Comparison of ENCODE assay signal across 18 mouse cellular contexts in genomic region chr16:7275901-7276300, GRCm38 (mm10).
A peak's percentile ranks its signal among the peaks of the same experiment; 100 is the strongest.
DNase-seq lines count a peak whose midpoint lies in the region; ATAC-seq and TF ChIP-seq lines count a peak whose summit lies in the region.
"Had no signal": no experiment of that assay in that cellular context is flagged by ENCODE, and none has a peak within 500 bp of the region (broad histone marks: within the 10 kb centered on the region; RNA-seq: fewer than 3 reads in every experiment).

No protein-coding gene starts in this region.

- H3K4me2 ChIP-seq in forebrain, postnatal 0 days (ENCODE audit: low read depth) = no peak overlapping the region
- no peak overlapping the region for H3K4me2 ChIP-seq in forebrain, embryonic 16.5 days (ENCODE audit: low read length)
- H3K4me2 ChIP-seq in liver, embryonic 12.5 days = no peak overlapping the region
- H3K4me2 ChIP-seq: embryonic facial prominence, embryonic 13.5 days; forebrain, embryonic 12.5 days; heart, embryonic 15.5 days; hindbrain, embryonic 13.5 days; limb, embryonic 12.5 days had no signal

- ATAC-seq in forebrain, postnatal 0 days = no peak
- ATAC-seq in forebrain, embryonic 16.5 days = no peak
- ATAC-seq in liver, embryonic 12.5 days = no peak

- H3K4me1 ChIP-seq in forebrain, postnatal 0 days (ENCODE audit: insufficient read depth) = no peaks in the 10 kb centered on the region
- H3K4me1 ChIP-seq in forebrain, embryonic 16.5 days (replicated peaks; ENCODE audit: control insufficient read depth, insufficient read depth, low read length) = no peaks in the 10 kb centered on the region
- H3K4me1 ChIP-seq in liver, adult 2 months (ENCODE audit: control insufficient read depth, insufficient read depth, low read length) = no peaks in the 10 kb centered on the region
- no peaks in the 10 kb centered on the region for H3K4me1 ChIP-seq in liver, embryonic 12.5 days
- H3K4me1 ChIP-seq: embryonic facial prominence, embryonic 13.5 days; forebrain, embryonic 12.5 days had no signal

- no peak overlapping the region for H3K4me3 ChIP-seq in forebrain, postnatal 0 days (ENCODE audit: low read depth, low read length)
- H3K4me3 ChIP-seq in forebrain, embryonic 16.5 days (replicated peaks; ENCODE audit: low read length) = no peak overlapping the region
- no peak overlapping the region for H3K4me3 ChIP-seq in liver, adult 2 months (ENCODE audit: insufficient read depth, low read depth, low read length)
- no peak overlapping the region for H3K4me3 ChIP-seq in liver, embryonic 12.5 days
- H3K4me3 ChIP-seq: embryonic facial prominence, embryonic 13.5 days; forebrain, embryonic 12.5 days; heart, embryonic 15.5 days; hindbrain, embryonic 13.5 days; limb, embryonic 12.5 days had no signal

- H3K27ac ChIP-seq in forebrain, postnatal 0 days (ENCODE audit: low read depth, low read length) = no peak overlapping the region
- no peak overlapping the region for H3K27ac ChIP-seq in forebrain, embryonic 16.5 days (ENCODE audit: low read length)
- no peak overlapping the region for H3K27ac ChIP-seq in liver, adult 2 months (replicated peaks; ENCODE audit: insufficient read depth, low read depth, low read length)
- H3K27ac ChIP-seq in liver, embryonic 12.5 days = no peak overlapping the region
- H3K27ac ChIP-seq: embryonic facial prominence, embryonic 13.5 days; forebrain, embryonic 12.5 days; heart, embryonic 15.5 days; hindbrain, embryonic 13.5 days; limb, embryonic 12.5 days had no signal

- peak; percentile 45 for TF ChIP-seq CTCF in forebrain, postnatal 0 days (IDR thresholded peaks at IDR 0.05; ENCODE audit: low read depth)
- TF ChIP-seq CTCF in liver, adult 2 months (IDR thresholded peaks at IDR 0.05; ENCODE audit: low read depth, low read length) = no peak
- TF ChIP-seq CTCF in brain, embryonic 14.5 days (IDR thresholded peaks at IDR 0.05; ENCODE audit: borderline replicate concordance, extremely low read depth, insufficient read depth, insufficient read length) = peak; percentile 12; the same call in 1 of the 2 replicates

- H3K9me3 ChIP-seq in forebrain, postnatal 0 days (ENCODE audit: low read length) = no peaks in the 10 kb centered on the region
- H3K9me3 ChIP-seq in forebrain, embryonic 16.5 days (ENCODE audit: control insufficient read depth, low read length) = no peaks in the 10 kb centered on the region
- no peaks in the 10 kb centered on the region for H3K9me3 ChIP-seq in liver, embryonic 12.5 days (replicated peaks)
- H3K9me3 ChIP-seq: forebrain, embryonic 12.5 days; heart, embryonic 15.5 days; hindbrain, embryonic 13.5 days; limb, embryonic 12.5 days had no signal

- WGBS in forebrain, postnatal 0 days = 51% methylated on average over 1 of the region's 1 CpGs
- 53% methylated on average over 1 of the region's 1 CpGs for WGBS in forebrain, embryonic 16.5 days
- 30% methylated on average over 1 of the region's 1 CpGs for WGBS in liver, adult 2 months
- 12% methylated on average over 1 of the region's 1 CpGs for WGBS in liver, embryonic 12.5 days (ENCODE audit: insufficient replicate concordance)

- TF ChIP-seq POLR2A in liver, adult 2 months (IDR thresholded peaks at IDR 0.05; ENCODE audit: extremely low read depth, insufficient read depth, low read length) = no peak
- TF ChIP-seq POLR2A in brain, embryonic 14.5 days (IDR thresholded peaks at IDR 0.05; ENCODE audit: borderline replicate concordance, extremely low read depth, insufficient read depth, insufficient read length, poor library complexity, severe bottlenecking) = no peak

- no peaks in the 10 kb centered on the region for H3K27me3 ChIP-seq in forebrain, postnatal 0 days (ENCODE audit: insufficient read depth, low read length)
- no peaks in the 10 kb centered on the region for H3K27me3 ChIP-seq in forebrain, embryonic 16.5 days (replicated peaks; ENCODE audit: control insufficient read depth, insufficient read depth, low read length)
- no peaks in the 10 kb centered on the region for H3K27me3 ChIP-seq in liver, adult 2 months (ENCODE audit: control insufficient read depth, insufficient read depth, low read length)
- no peaks in the 10 kb centered on the region for H3K27me3 ChIP-seq in liver, embryonic 12.5 days (replicated peaks)
- H3K27me3 ChIP-seq: embryonic facial prominence, embryonic 13.5 days; forebrain, embryonic 12.5 days; heart, embryonic 15.5 days; hindbrain, embryonic 13.5 days; limb, embryonic 12.5 days had no signal

- H3K79me2 ChIP-seq in liver, adult 2 months (ENCODE audit: control insufficient read depth, insufficient read depth, low read length) = no peaks in the 10 kb centered on the region

- H3K36me3 ChIP-seq in forebrain, postnatal 0 days (ENCODE audit: insufficient read depth) = no peaks in the 10 kb centered on the region
- no peaks in the 10 kb centered on the region for H3K36me3 ChIP-seq in forebrain, embryonic 16.5 days (ENCODE audit: control insufficient read depth, insufficient read depth)
- H3K36me3 ChIP-seq in liver, adult 2 months (ENCODE audit: control insufficient read depth, insufficient read depth, low read length) = no peaks in the 10 kb centered on the region
- no peaks in the 10 kb centered on the region for H3K36me3 ChIP-seq in liver, embryonic 12.5 days
- H3K36me3 ChIP-seq: embryonic facial prominence, embryonic 13.5 days; forebrain, embryonic 12.5 days; heart, embryonic 15.5 days; hindbrain, embryonic 13.5 days; limb, embryonic 12.5 days had no signal

- no peak for DNase-seq in forebrain, postnatal 0 days
- peak; percentile 24 for DNase-seq in liver, adult 2 months (ENCODE audit: extremely low read depth, low read depth, low spot score)
- peak; percentile 49 for DNase-seq in ES-CJ7 (ENCODE audit: low read depth, low spot score)
- no peak for DNase-seq in brain, embryonic 14.5 days (ENCODE audit: low read depth)
- no peak for DNase-seq in spleen, adult 12 weeks (ENCODE audit: low spot score)
- no peak for DNase-seq in adrenal gland, postnatal 14 days
- DNase-seq: adrenal gland, postnatal 25 days; cerebellum, adult 2 months; gastrocnemius, postnatal 25 days; lung, postnatal 10 days; midbrain, embryonic 14.5 days had no signal

- H3K9ac ChIP-seq in forebrain, postnatal 0 days = no peak overlapping the region
- no peak overlapping the region for H3K9ac ChIP-seq in forebrain, embryonic 16.5 days (replicated peaks; ENCODE audit: low read depth, low read length)
- H3K9ac ChIP-seq in liver, adult 2 months (ENCODE audit: low read depth, low read length) = no peak overlapping the region
- H3K9ac ChIP-seq in liver, embryonic 12.5 days = no peak overlapping the region
- H3K9ac ChIP-seq: embryonic facial prominence, embryonic 13.5 days; forebrain, embryonic 12.5 days; heart, embryonic 15.5 days; hindbrain, embryonic 13.5 days; limb, embryonic 12.5 days had no signal

Comparison
In these comparisons a context has a peak if more than half of its experiments do, and no peak if none do; other contexts are left out.
1. DNase-seq: peak in liver, adult 2 months (single experiment) and ES-CJ7 (single experiment); none in forebrain, postnatal 0 days (single experiment), brain, embryonic 14.5 days (single experiment), spleen, adult 12 weeks (single experiment) and adrenal gland, postnatal 14 days (single experiment).